Mouse (Mus musculus) hindbrain, embryonic 14.5 days (tissue): Measurements from ENCODE around the gene Rnf152. TPM values are rescaled to one million over a fixed set of nuclear protein-coding genes. Genes with fewer than 3 reads are reported as not detected.

Source experiments
- ATAC-seq: fragments of 200-750 bp; cut with Nextera tagmentation; 2 replicates; pipeline ENCODE4 v1.8.0; 2017; ENCODE audit warnings: moderate number of reproducible peaks, mild to moderate bottlenecking, moderate TSS enrichment, moderate library complexity; ENCODE audit not compliant: low FRiP score
- DNase-seq: peaks from one replicate; pipeline ENCODE4 v3.0.0-alpha.2; 2015; ENCODE audit warnings: low spot score
- H3K27ac ChIP-seq: fragments of 300-500 bp; sonication (generic); 2 replicates; pipeline ENCODE4 v1.5.1; 2014; ENCODE audit warnings: mild to moderate bottlenecking, moderate library complexity
- H3K27me3 ChIP-seq: fragments of 300-500 bp; sonication (generic); 2 replicates; pipeline ENCODE4 v1.6.1; 2014; ENCODE audit warnings: mild to moderate bottlenecking, low read length, mixed read lengths; ENCODE audit not compliant: control insufficient read depth, insufficient read depth
- H3K36me3 ChIP-seq: fragments of 300-500 bp; sonication (generic); replicated peaks from 2 replicates; pipeline ENCODE4 v1.6.1; 2014; ENCODE audit not compliant: control insufficient read depth, insufficient read depth
- H3K4me1 ChIP-seq: fragments of 300-500 bp; sonication (generic); replicated peaks from 2 replicates; pipeline ENCODE4 v1.6.1; 2014; ENCODE audit warnings: antibody characterized with exemption, low read length, mixed read lengths; ENCODE audit not compliant: control insufficient read depth, insufficient read depth
- H3K4me2 ChIP-seq: fragments of 300-500 bp; sonication (generic); replicated peaks from 2 replicates; pipeline ENCODE4 v1.6.1; 2014; ENCODE audit warnings: mild to moderate bottlenecking, moderate library complexity
- H3K4me3 ChIP-seq: fragments of 300-500 bp; sonication (generic); replicated peaks from 2 replicates; pipeline ENCODE4 v1.5.1; 2014; ENCODE audit warnings: mild to moderate bottlenecking, low read length
- H3K9ac ChIP-seq: fragments of 300-500 bp; sonication (generic); 2 replicates; pipeline ENCODE4 v1.6.1; 2014
- H3K9me3 ChIP-seq: fragments of 300-500 bp; sonication (generic); 2 replicates; pipeline ENCODE4 v1.6.1; 2016; ENCODE audit warnings: low read length; ENCODE audit not compliant: control insufficient read depth
- WGBS: fragments of 180-500 bp; shearing (Covaris S2); extraction: QIAGEN DNeasy Blood & Tissue Kit; methylation state at CpG from one replicate; pipeline ENCODE4 v1.1.7; 2014; 5-methylcytosine and 5-hydroxymethylcytosine counted together
- polyA plus RNA-seq: library from polyadenylated mRNA; unstranded; fragments of >200 nt; fragmentation: Nextera tagmentation; extraction: Ambion mirVana; gene quantifications from 2 replicates; pipeline ENCODE4 v1.2.1, GENCODE M21; 2014

Gene Rnf152
- polyA plus RNA-seq, 1 experiment from 2014 or later = 31.6 TPM

DNA sequence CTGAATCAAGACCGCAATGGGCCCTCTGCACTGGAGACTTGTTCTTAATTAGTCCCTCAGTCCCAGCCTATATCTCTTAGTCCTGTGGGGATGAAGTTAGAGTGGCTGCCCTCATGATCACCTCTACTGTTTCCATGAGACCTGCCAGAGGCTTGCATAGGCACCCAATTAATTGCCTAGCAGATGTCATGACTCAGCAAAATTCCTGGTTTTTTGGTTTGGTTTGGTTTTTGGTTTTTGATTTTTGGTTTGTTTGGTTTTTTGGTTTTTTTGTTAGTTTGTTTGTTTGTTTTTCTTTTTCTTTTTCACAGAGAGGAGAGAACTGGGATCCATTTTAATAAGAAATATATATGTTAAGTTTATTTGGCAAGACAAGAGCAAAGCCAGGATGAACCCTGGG, 28.7 kb downstream of the Rnf152 start:
- WGBS = 100% methylated on average over 1 of the region's 1 CpGs
- Histone ChIP-seq H3K4me1 (no peaks in the 10 kb centered on the region; the same call in 1 of the 2 replicates), H3K4me2 (no peak overlapping the region), H3K9me3 (no peaks in the 10 kb centered on the region), H3K4me3 (no peak overlapping the region), H3K27ac (no peak overlapping the region), H3K9ac (no peak overlapping the region), H3K27me3 (no peaks in the 10 kb centered on the region), H3K36me3 (no peaks in the 10 kb centered on the region)
- DNase-seq = no peak
- ATAC-seq = no peak

DNA sequence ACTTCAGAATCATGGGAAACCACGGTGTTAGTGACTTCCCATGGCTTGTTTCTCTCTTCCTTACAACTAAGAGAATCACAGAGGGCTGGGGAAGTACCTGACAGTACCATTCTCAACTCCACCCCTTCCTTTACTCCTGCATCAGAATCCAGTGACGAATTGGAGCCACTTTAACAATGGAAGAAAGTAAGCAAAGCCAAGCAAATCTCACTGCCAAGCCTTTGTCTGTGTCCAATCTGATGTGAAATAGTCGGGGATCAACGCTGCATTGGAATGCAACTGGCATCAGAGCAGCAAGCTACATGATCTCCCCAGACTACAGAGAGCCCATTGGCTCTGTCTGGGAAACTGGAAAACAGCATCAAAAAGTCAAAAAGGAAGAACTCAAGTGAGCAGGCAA, 31.9 kb downstream of the Rnf152 start:
- ATAC-seq (no peak), DNase-seq (no peak)
- 51% methylated on average over 4 of the region's 4 CpGs for WGBS
- Histone ChIP-seq H3K4me1 (no peaks in the 10 kb centered on the region), H3K27me3 (no peaks in the 10 kb centered on the region), H3K27ac (no peak overlapping the region), H3K4me2 (no peak overlapping the region), H3K9ac (no peak overlapping the region), H3K9me3 (no peaks in the 10 kb centered on the region), H3K36me3 (no peaks in the 10 kb centered on the region), H3K4me3 (no peak overlapping the region)

DNA sequence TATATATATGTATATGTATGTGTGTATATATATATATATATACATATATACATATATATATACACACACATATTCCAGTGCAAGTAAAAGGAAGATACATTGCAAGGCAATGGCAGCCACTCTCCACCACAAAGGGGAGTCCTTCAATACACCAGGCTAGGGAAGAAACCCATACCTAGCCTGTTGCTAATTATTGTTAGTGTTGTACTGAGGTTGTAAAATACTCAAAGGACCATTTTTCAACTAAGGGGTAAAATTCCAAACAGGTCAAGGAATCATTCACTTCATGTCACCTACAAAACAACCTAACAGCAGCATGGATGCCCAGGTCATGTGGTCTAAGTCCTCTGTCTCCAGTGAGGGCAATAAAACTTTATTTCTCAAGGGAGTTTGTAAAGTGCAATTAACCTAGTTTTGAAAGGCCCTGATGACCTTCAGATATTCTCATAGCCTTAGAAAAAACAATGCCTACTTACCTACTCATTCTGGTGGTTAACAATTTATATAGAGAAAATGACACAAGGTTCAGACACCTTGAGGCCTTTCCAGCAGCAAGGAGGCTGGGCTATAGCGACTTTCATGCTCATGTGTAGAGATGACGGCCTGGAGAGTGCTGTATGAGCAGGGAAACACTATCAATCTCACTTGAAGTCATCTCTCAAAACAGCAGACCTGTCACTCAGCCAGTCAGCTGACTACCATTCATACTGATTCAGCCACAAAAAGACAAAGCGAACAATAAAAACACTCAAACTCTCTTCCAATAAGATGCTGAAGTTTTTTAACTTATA, 42.3 kb downstream of the Rnf152 start:
- Histone ChIP-seq H3K9ac (no peak overlapping the region), H3K27ac (no peak overlapping the region), H3K4me2 (no peak overlapping the region), H3K4me1 (no peaks in the 10 kb centered on the region; the same call in 1 of the 2 replicates), H3K4me3 (no peak overlapping the region), H3K36me3 (no peaks in the 10 kb centered on the region), H3K9me3 (no peaks in the 10 kb centered on the region), H3K27me3 (no peaks in the 10 kb centered on the region)
- 62% methylated on average over 3 of the region's 3 CpGs for WGBS
- no peak for ATAC-seq
- no peak for DNase-seq

DNA sequence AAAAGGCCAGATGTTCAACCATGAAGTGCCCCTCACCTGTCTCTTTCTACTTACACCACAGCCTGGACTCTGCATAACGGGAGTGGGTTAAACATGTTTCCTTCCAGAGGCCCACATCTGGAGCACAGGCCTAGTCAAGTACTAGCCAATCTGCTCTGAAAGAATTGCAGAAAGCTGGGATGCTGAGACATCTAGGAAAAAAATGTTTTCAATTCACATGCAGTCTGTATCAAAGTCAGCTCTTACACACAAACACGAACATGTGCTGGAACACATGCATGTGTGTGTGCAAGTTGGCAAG, 44.0 kb downstream of the Rnf152 start:
- 51% methylated on average over 2 of the region's 2 CpGs for WGBS
- ATAC-seq = peak; percentile 55; the same call in 1 of the 2 replicates

DNA sequence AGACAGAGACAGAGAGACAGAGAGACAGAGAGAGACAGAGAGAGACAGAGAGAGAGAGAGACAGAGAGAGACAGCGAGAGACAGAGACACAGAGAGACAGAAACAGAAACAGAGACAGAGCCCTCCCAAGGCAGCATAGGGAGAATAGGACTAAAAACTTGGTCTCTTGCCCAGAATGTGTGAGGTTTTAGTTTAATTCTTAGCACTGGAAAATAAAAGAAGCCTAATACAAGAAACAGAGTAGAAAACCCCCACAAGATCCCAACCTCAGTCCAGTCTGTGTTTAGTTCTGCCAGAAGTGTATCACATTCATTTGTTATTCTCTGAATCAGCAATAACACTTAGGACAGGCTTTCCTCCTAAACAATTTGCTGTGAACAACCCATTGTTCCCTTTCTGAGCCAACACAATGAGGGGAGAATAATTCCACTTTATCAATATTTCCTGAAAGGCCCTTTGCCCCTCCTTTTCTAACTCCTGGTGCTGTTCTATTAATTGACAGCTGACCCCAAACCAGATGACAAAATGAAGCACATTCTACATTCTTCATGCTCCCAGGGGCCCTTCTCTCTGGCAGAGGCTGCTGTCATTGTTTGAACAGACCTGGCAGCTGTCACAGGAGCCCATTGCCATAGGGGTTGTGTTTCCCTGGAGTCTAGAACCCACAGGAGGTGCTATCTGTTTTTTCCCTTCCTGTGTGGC, 44.5 kb downstream of the Rnf152 start:
- no peak overlapping the region for H3K4me3 ChIP-seq
- H3K9me3 ChIP-seq = no peaks in the 10 kb centered on the region
- ATAC-seq (peak; percentile 64; the same call in 1 of the 2 replicates), DNase-seq (no peak)
- 85% methylated on average over 1 of the region's 1 CpGs for WGBS
- no peak overlapping the region for H3K4me2 ChIP-seq
- H3K4me1 ChIP-seq = no peaks in the 10 kb centered on the region; the same call in 1 of the 2 replicates
- no peaks in the 10 kb centered on the region for H3K36me3 ChIP-seq
- H3K27me3 ChIP-seq = no peaks in the 10 kb centered on the region
- no peak overlapping the region for H3K9ac ChIP-seq
- 0 out of 2 replicates have a peak overlapping the region, but pooled peaks have one; percentile 2 for H3K27ac ChIP-seq

More for the DNA sequence above, 44.0 kb downstream of the Rnf152 start:
- DNase-seq = no peak
- Histone ChIP-seq H3K9me3 (no peaks in the 10 kb centered on the region), H3K27ac (0 out of 2 replicates have a peak overlapping the region, but pooled peaks have one; percentile 2), H3K4me3 (no peak overlapping the region), H3K27me3 (no peaks in the 10 kb centered on the region), H3K4me2 (no peak overlapping the region), H3K9ac (no peak overlapping the region), H3K4me1 (no peaks in the 10 kb centered on the region; the same call in 1 of the 2 replicates), H3K36me3 (no peaks in the 10 kb centered on the region)

DNA sequence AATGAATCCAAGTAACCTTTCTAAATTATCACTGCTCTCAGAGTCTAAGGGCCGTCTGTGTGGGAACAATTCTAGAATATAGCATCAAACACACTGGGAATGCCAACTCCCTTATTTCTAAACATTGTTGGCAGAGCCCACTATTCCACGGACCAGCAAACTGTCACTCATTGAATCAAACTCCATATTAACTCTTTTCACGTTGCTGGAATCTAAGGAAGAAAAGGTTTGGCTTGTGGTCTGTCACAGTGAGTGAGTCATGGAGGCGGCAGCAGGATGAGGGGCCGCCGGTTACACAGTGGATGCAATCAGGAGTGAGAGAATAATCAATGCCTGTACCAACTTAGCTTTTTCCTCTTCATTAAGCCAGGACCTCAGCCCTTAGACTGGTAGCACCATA, 54.3 kb downstream of the Rnf152 start:
- H3K27ac ChIP-seq = no peak overlapping the region

DNA sequence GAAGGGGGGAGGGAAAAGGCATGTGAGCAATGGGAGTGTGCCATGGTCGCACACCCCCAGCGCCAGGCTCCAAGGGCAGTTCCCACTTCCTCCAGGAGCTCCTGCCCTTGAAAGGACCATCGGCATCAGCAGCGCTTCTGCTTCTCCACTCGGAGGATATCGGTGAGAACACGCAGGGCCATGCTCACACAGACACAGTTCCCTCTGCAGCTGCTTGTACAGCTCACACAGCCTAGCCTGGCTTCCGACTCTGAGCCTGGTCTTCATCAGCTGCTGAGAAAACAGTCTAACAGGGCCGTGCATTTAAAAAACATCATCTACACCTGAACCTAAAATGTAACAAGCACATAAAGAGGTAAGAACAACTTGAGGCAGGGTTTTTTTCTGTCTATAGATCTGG, 54.7 kb downstream of the Rnf152 start:
- ATAC-seq = peak; percentile 38; the same call in 1 of the 2 replicates
- 0 out of 2 replicates have a peak overlapping the region, but pooled peaks have one; percentile 28 for H3K27ac ChIP-seq

More for the DNA sequence above, 54.3 kb downstream of the Rnf152 start:
- H3K4me3 ChIP-seq = no peak overlapping the region
- no peaks in the 10 kb centered on the region for H3K36me3 ChIP-seq
- no peak for DNase-seq
- 66% methylated on average over 6 of the region's 6 CpGs for WGBS
- H3K9ac ChIP-seq = no peak overlapping the region
- H3K9me3 ChIP-seq = no peaks in the 10 kb centered on the region
- ATAC-seq = no peak
- no peak overlapping the region for H3K4me2 ChIP-seq
- H3K27me3 ChIP-seq = no peaks in the 10 kb centered on the region
- H3K4me1 ChIP-seq = no peaks in the 10 kb centered on the region

DNA sequence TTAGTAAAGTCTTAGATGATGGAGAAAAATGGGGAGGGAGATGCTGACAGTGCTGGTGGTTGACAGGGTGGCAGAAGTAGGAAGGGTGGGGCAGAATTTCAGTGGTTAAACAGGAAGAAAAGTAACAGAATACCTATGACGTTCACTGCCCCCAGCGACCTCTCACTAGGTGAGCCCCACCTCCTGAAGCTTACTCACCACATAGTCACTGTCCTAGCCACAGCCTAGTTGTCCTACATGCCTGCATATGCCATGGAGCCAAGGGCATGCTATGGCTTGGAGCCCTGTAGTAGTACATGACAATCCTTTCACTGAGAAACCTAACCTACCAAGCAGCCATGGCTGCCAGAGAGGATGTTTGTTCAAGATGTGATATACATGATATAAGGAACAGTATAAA, 64.7 kb downstream of the Rnf152 start:
- H3K9me3 ChIP-seq = 0 out of 2 replicates have a peak, but pooled peaks cover 5% of the 10 kb centered on the region
- H3K27ac ChIP-seq = no peak overlapping the region
- 89% methylated on average over 2 of the region's 2 CpGs for WGBS
- H3K4me2 ChIP-seq = no peak overlapping the region
- H3K27me3 ChIP-seq = no peaks in the 10 kb centered on the region
- no peaks in the 10 kb centered on the region for H3K36me3 ChIP-seq
- H3K9ac ChIP-seq = no peak overlapping the region
- DNase-seq (no peak), ATAC-seq (no peak)
- no peak overlapping the region for H3K4me3 ChIP-seq
- no peaks in the 10 kb centered on the region for H3K4me1 ChIP-seq

More for the DNA sequence above, 54.7 kb downstream of the Rnf152 start:
- DNase-seq = no peak
- no peak overlapping the region for H3K4me2 ChIP-seq
- H3K27me3 ChIP-seq = no peaks in the 10 kb centered on the region
- no peak overlapping the region for H3K4me3 ChIP-seq
- H3K9me3 ChIP-seq = no peaks in the 10 kb centered on the region
- H3K9ac ChIP-seq = no peak overlapping the region
- H3K36me3 ChIP-seq = no peaks in the 10 kb centered on the region
- WGBS = 83% methylated on average over 9 of the region's 9 CpGs
- H3K4me1 ChIP-seq = no peaks in the 10 kb centered on the region

DNA sequence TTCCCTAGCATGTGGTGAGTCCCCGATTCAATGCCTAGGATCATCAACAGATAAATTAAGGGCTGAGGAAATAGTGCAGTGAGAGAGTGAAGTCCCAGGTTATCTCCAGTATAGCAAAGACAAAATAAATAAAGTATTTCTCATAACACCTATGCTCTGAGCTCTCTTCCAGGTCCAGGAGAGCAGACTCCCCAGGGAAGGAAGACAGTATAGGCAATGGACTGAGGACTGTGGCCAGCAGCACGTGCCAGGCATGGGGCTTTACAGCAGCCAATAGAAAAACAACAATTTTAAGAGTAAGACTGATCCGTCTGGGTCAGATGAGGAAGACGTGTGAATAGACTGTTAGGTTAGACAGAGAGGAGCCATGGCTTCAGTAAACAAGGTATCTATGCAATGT, 69.0 kb downstream of the Rnf152 start:
- no peaks in the 10 kb centered on the region for H3K27me3 ChIP-seq
- H3K9ac ChIP-seq = no peak overlapping the region
- no peak for ATAC-seq
- no peak overlapping the region for H3K27ac ChIP-seq
- no peaks in the 10 kb centered on the region for H3K9me3 ChIP-seq
- no peaks in the 10 kb centered on the region for H3K4me1 ChIP-seq
- H3K4me3 ChIP-seq = no peak overlapping the region
- no peak for DNase-seq
- no peak overlapping the region for H3K4me2 ChIP-seq
- 87% methylated on average over 4 of the region's 4 CpGs for WGBS
- peaks cover 9% of the 10 kb centered on the region; the same call in 1 of the 2 replicates for H3K36me3 ChIP-seq
